Mouse (Mus musculus): Measurements from ENCODE around the gene Vmn1r57.
"Not testable (repeated sequence)": the region's sequence is repeated elsewhere in the genome, so short reads cannot be mapped to it uniquely, and the experiment has no call there.

Vmn1r57 gene

DNA sequence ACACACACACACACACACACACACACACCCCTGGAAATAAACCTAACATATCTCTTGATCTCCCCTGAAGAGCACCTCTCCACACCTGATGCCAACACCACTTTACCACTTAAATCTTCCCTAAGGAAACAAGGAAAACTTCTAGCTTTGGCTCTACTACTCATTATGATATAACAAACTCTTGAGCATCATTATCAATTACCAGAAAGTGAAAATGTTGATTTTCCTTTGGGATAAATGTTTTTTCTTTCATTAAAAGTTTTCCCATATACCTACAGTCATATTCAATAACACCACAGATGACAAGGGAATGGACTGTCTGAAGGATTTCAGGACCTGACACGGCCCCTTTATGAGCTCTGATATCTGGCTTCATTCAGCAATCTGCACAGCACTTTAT is at the start of gene Vmn1r57:
Gene Vmn1r57, plus strand, starts transcription at position 301 of the 400 bp plus-strand sequence.
- not testable (repeated sequence) for DNase-seq (ENCODE audit: low spot score in 2 of 2)

DNA sequence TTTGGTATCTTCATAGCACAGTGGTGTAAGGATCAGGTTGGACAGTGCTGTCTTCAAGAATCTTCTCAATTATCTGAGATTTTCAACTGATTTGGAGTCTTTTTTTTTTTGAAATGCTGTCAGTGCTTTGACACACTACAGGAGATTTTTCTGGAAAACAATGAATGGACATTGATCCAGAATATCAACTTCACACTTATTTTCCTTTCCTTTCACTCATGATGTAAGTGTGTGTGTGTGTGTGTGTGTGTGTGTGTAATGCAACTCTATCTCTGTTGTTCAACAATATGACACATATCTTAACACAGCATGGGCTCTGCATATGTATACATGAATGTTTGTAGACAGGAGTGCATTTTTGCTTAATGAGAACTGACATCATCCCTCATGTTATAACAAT is 21.6 kb upstream of the Vmn1r57 start, which contains the start of gene Vmn1r56:
Gene Vmn1r56, minus strand, starts transcription at position 101 of the 400 bp plus-strand sequence.
- DNase-seq (ENCODE audit: low spot score in 2 of 2), result not testable (repeated sequence)

DNA sequence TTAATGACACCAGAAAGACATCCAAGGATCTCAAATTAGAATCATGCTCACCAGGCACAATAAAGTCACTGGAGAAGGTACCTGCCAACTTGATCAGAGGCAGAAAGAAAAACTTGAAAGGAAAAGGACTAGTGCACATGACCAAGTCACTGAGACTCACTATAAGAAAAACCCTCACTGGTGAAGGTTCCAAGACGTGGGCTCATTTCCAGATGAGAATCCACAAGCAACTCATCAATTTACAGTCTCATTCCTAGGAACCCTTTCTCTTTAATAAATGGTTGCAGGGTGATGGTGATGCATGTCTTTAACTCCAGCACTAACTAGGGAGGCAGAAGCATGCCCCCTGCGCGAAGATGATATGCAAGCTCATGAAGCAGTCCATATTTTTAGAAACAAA is 44.8 kb downstream of the Vmn1r57 start:
- DNase-seq (ENCODE audit: low spot score in 2 of 2), result no peak

Data from urinary bladder, postnatal 4 days (tissue).